Mouse (Mus musculus) stomach, postnatal 0 days (tissue): ENCODE measurements at regions not wholly inside any gene's neighbourhood (a gene's known extent, or its start where the extent isn't known, plus 50 kb on each side); places are given as distances from the start of the nearest gene placed in this dataset.

ENCODE experiments used
- ATAC-seq: fragments of 200-750 bp; cut with Nextera tagmentation; 2 replicates; pipeline ENCODE4 v1.8.0; 2017; ENCODE audit not compliant: low FRiP score, low TSS enrichment
- DNase-seq: peaks from one replicate; pipeline ENCODE4 v3.0.0-alpha.2; 2016; ENCODE audit warnings: low spot score
- H3K27ac ChIP-seq: fragments of 300-500 bp; sonication (generic); replicated peaks from 2 replicates; pipeline ENCODE4 v1.5.1; 2014; ENCODE audit warnings: mild to moderate bottlenecking, control low read depth
- H3K27me3 ChIP-seq: fragments of 300-500 bp; sonication (generic); 2 replicates; pipeline ENCODE4 v1.6.1; 2014; ENCODE audit warnings: low read length; ENCODE audit not compliant: control insufficient read depth, insufficient read depth
- H3K36me3 ChIP-seq: fragments of 300-500 bp; sonication (generic); 2 replicates; pipeline ENCODE4 v1.6.1; 2014; ENCODE audit warnings: low read length, mixed read lengths; ENCODE audit not compliant: control insufficient read depth, insufficient read depth
- H3K4me1 ChIP-seq: fragments of 300-500 bp; sonication (generic); replicated peaks from 2 replicates; pipeline ENCODE4 v1.6.1; 2014; ENCODE audit warnings: antibody characterized with exemption; ENCODE audit not compliant: control insufficient read depth, insufficient read depth
- H3K4me2 ChIP-seq: fragments of 300-500 bp; sonication (generic); replicated peaks from 2 replicates; pipeline ENCODE4 v1.6.1; 2014; ENCODE audit warnings: low read depth, mild to moderate bottlenecking, control low read depth, moderate library complexity
- H3K4me3 ChIP-seq: fragments of 300-500 bp; sonication (generic); 2 replicates; pipeline ENCODE4 v1.5.1; 2014; ENCODE audit warnings: low read depth, low read length, control low read depth
- H3K9ac ChIP-seq: fragments of 300-500 bp; sonication (generic); 2 replicates; pipeline ENCODE4 v1.6.1; 2014; ENCODE audit warnings: mild to moderate bottlenecking, low read length, control low read depth, mixed read lengths
- H3K9me3 ChIP-seq: fragments of 300-500 bp; sonication (generic); 2 replicates; pipeline ENCODE4 v1.6.1; 2016; ENCODE audit warnings: low read length; ENCODE audit not compliant: control insufficient read depth
- CTCF ChIP-seq: IDR thresholded peaks from 2 replicates; pipeline ENCODE4 v1.5.1; 2016; ENCODE audit warnings: antibody characterized with exemption, low read depth, mild to moderate bottlenecking, moderate library complexity
- EP300 ChIP-seq: optimal IDR thresholded peaks from 2 replicates; pipeline ENCODE3; 2016; ENCODE audit warnings: antibody characterized with exemption
- WGBS: fragments of 180-500 bp; shearing (Covaris S2); extraction: QIAGEN DNeasy Blood & Tissue Kit; methylation state at CpG from one replicate; pipeline ENCODE4 v1.1.7; 2014; 5-methylcytosine and 5-hydroxymethylcytosine counted together

GRCm38 (mm10) chr1:128999741-129000517 is 273.2 kb upstream of the Thsd7b start:
- Histone ChIP-seq H3K9ac (no peak overlapping the region), H3K4me3 (no peak overlapping the region), H3K9me3 (no peaks in the 10 kb centered on the region), H3K27ac (no peak overlapping the region), H3K4me2 (no peak overlapping the region), H3K4me1 (no peaks in the 10 kb centered on the region), H3K36me3 (no peaks in the 10 kb centered on the region), H3K27me3 (no peaks in the 10 kb centered on the region)
- DNase-seq (no peak), ATAC-seq (0 out of 2 replicates have a peak, but pooled peaks have one; percentile 10)
- TF ChIP-seq EP300 (no peak), CTCF (no peak)
- 55% methylated on average over 5 of the region's 5 CpGs for WGBS

- no peak overlapping the region for H3K9ac ChIP-seq
- no peak overlapping the region for H3K4me2 ChIP-seq
- H3K4me3 ChIP-seq: no peak overlapping the region
- TF ChIP-seq CTCF: no peak
- TF ChIP-seq EP300: no peak
- H3K27me3 ChIP-seq: no peaks in the 10 kb centered on the region
- no peaks in the 10 kb centered on the region for H3K36me3 ChIP-seq
- no peaks in the 10 kb centered on the region for H3K9me3 ChIP-seq
- no peak overlapping the region for H3K27ac ChIP-seq
- ATAC-seq: no peak
- WGBS: 83% methylated on average over 6 of the region's 6 CpGs
- no peaks in the 10 kb centered on the region for H3K4me1 ChIP-seq
- DNase-seq: no peak
Measured at GRCm38 (mm10) chr1:128994655-128995054, 278.4 kb upstream of the Thsd7b start.

GRCm38 (mm10) chr1:128983411-128983810 is 289.7 kb upstream of the Thsd7b start:
- DNase-seq: no peak
- H3K4me3 ChIP-seq: no peak overlapping the region
- H3K4me1 ChIP-seq: no peaks in the 10 kb centered on the region
- no peak for ATAC-seq
- no peak overlapping the region for H3K27ac ChIP-seq
- WGBS: 64% methylated on average over 2 of the region's 2 CpGs
- H3K36me3 ChIP-seq: no peaks in the 10 kb centered on the region
- no peak overlapping the region for H3K9ac ChIP-seq
- no peaks in the 10 kb centered on the region for H3K9me3 ChIP-seq
- no peak overlapping the region for H3K4me2 ChIP-seq
- no peaks in the 10 kb centered on the region for H3K27me3 ChIP-seq
- no peak for TF ChIP-seq EP300
- no peak for TF ChIP-seq CTCF

- no peak overlapping the region for H3K4me3 ChIP-seq
- H3K27ac ChIP-seq: no peak overlapping the region
- DNase-seq (no peak), ATAC-seq (no peak)
- H3K4me2 ChIP-seq: no peak overlapping the region
- no peaks in the 10 kb centered on the region for H3K9me3 ChIP-seq
- no peak overlapping the region for H3K9ac ChIP-seq
- 66% methylated on average over 1 of the region's 1 CpGs for WGBS
- no peaks in the 10 kb centered on the region for H3K4me1 ChIP-seq
- no peak for TF ChIP-seq EP300
- TF ChIP-seq CTCF: no peak
- H3K36me3 ChIP-seq: no peaks in the 10 kb centered on the region
- no peaks in the 10 kb centered on the region for H3K27me3 ChIP-seq
Measured at GRCm38 (mm10) chr1:128975586-128975985, 297.5 kb upstream of the Thsd7b start.

GRCm38 (mm10) chr1:128951436-128951835 is 321.7 kb upstream of the Thsd7b start:
- 64% methylated on average over 2 of the region's 2 CpGs for WGBS
- H3K4me3 ChIP-seq: no peak overlapping the region
- H3K27me3 ChIP-seq: no peaks in the 10 kb centered on the region
- no peaks in the 10 kb centered on the region for H3K9me3 ChIP-seq
- ATAC-seq (no peak), DNase-seq (no peak)
- no peak overlapping the region for H3K27ac ChIP-seq
- no peak overlapping the region for H3K4me2 ChIP-seq
- no peaks in the 10 kb centered on the region for H3K4me1 ChIP-seq
- TF ChIP-seq EP300 (no peak), CTCF (no peak)
- H3K9ac ChIP-seq: no peak overlapping the region
- H3K36me3 ChIP-seq: no peaks in the 10 kb centered on the region

- Histone ChIP-seq H3K9me3 (no peaks in the 10 kb centered on the region), H3K36me3 (no peaks in the 10 kb centered on the region), H3K4me3 (no peak overlapping the region), H3K4me1 (no peaks in the 10 kb centered on the region), H3K27me3 (no peaks in the 10 kb centered on the region), H3K27ac (no peak overlapping the region), H3K4me2 (no peak overlapping the region), H3K9ac (no peak overlapping the region)
- WGBS: 76% methylated on average over 4 of the region's 4 CpGs
- TF ChIP-seq EP300 (no peak), CTCF (no peak)
- DNase-seq (no peak), ATAC-seq (no peak)
Measured at GRCm38 (mm10) chr1:128950512-128950911, 322.6 kb upstream of the Thsd7b start.
